Mouse (Mus musculus) MEL (cell line): ENCODE results near the gene Gpr62. TPM values are rescaled to one million over a fixed set of nuclear protein-coding genes. Genes with fewer than 3 reads are reported as not detected.

ENCODE experiments used
- DNase-seq: peaks from one replicate; pipeline ENCODE4 v3.0.0; 2011; ENCODE audit warnings: low read depth, low spot score
- H3K27ac ChIP-seq: 2 replicates; pipeline ENCODE4 v1.5.1; 2012; ENCODE audit warnings: low read depth, mild to moderate bottlenecking, control low read depth, low read length, moderate library complexity; ENCODE audit not compliant: control insufficient read depth
- H3K27me3 ChIP-seq, 2 experiments: fragments of 150-350 bp in 1 of 2; sonication (generic) in 1 of 2; 2 replicates each; pipeline ENCODE4 v1.6.1; 2012; ENCODE audit warnings: low read length in 2 of 2, mild to moderate bottlenecking in 2 of 2, improper control_type of control experiment in 1 of 2, moderate library complexity in 1 of 2; ENCODE audit not compliant: insufficient read depth in 2 of 2, control insufficient read depth in 1 of 2
- H3K36me3 ChIP-seq, 2 experiments: 2 replicates each; pipeline ENCODE4 v1.6.1; 2012 to 2014; ENCODE audit warnings: low read length in 2 of 2, improper control_type of control experiment in 1 of 2, inconsistent platforms in 1 of 2, mild to moderate bottlenecking in 1 of 2; ENCODE audit not compliant: insufficient read depth in 2 of 2, control insufficient read depth in 1 of 2
- H3K4me1 ChIP-seq, 2 experiments: fragments of 150-350 bp in 1 of 2; sonication (generic) in 1 of 2; 2 replicates each; pipeline ENCODE4 v1.6.1; 2012; ENCODE audit warnings: low read length in 2 of 2, improper control_type of control experiment in 1 of 2, mild to moderate bottlenecking in 1 of 2; ENCODE audit not compliant: insufficient read depth in 2 of 2, control insufficient read depth in 1 of 2
- H3K4me3 ChIP-seq, 2 experiments: fragments of 150-350 bp in 1 of 2; sonication (generic) in 1 of 2; 2 replicates each; pipeline ENCODE4 v1.5.1; 2012; ENCODE audit warnings: low read depth in 2 of 2, low read length in 2 of 2, mild to moderate bottlenecking in 2 of 2, moderate library complexity in 2 of 2, control low read depth in 1 of 2, improper control_type of control experiment in 1 of 2; ENCODE audit not compliant: control insufficient read depth in 1 of 2, insufficient read depth in 1 of 2
- H3K79me2 ChIP-seq: 2 replicates; pipeline ENCODE4 v1.6.1; 2012; ENCODE audit warnings: mild to moderate bottlenecking, low read length, moderate library complexity; ENCODE audit not compliant: control insufficient read depth, poor library complexity, insufficient read depth
- H3K9ac ChIP-seq: 2 replicates; pipeline ENCODE4 v1.6.1; 2012; ENCODE audit warnings: low read depth, mild to moderate bottlenecking, control low read depth, low read length, moderate library complexity; ENCODE audit not compliant: control insufficient read depth, poor library complexity, severe bottlenecking
- H3K9me3 ChIP-seq: fragments of 150-350 bp; sonication (generic); replicated peaks from 2 replicates; pipeline ENCODE4 v1.6.1; 2012; ENCODE audit warnings: mild to moderate bottlenecking, low read length, improper control_type of control experiment, moderate library complexity; ENCODE audit not compliant: insufficient read depth
- BHLHE40 ChIP-seq: IDR thresholded peaks from 2 replicates; pipeline ENCODE4 v1.6.1; 2012; ENCODE audit warnings: low read depth, mild to moderate bottlenecking, inconsistent platforms, low read length, improper control_type of control experiment, borderline replicate concordance
- CHD1 ChIP-seq: IDR thresholded peaks from 2 replicates; pipeline ENCODE4 v1.6.1; 2012; ENCODE audit warnings: low read depth, mild to moderate bottlenecking, inconsistent platforms, low read length, improper control_type of control experiment
- CHD2 ChIP-seq: IDR thresholded peaks from 2 replicates; pipeline ENCODE4 v1.6.1; 2011; ENCODE audit warnings: low read length, improper control_type of control experiment
- CTCF ChIP-seq, 3 experiments: IDR thresholded peaks in 2 of 3; conservative IDR thresholded peaks in 1 of 3; 2 replicates each; pipeline ENCODE4 v1.5.1; 2011 to 2012; ENCODE audit warnings: low read length in 3 of 3, low read depth in 2 of 3, mild to moderate bottlenecking in 2 of 3, improper control_type of control experiment in 1 of 3, inconsistent platforms in 1 of 3, mixed read lengths in 1 of 3, moderate library complexity in 1 of 3; ENCODE audit not compliant: control insufficient read depth in 1 of 3, insufficient read depth in 1 of 3, poor library complexity in 1 of 3, severe bottlenecking in 1 of 3
- E2F4 ChIP-seq: IDR thresholded peaks from 2 replicates; pipeline ENCODE4 v1.6.1; 2011; ENCODE audit warnings: low read depth, low read length, improper control_type of control experiment, borderline replicate concordance
- ELF1 ChIP-seq: IDR thresholded peaks from 2 replicates; pipeline ENCODE4 v1.6.1; 2014; ENCODE audit warnings: low read depth, mild to moderate bottlenecking, inconsistent platforms, low read length, improper control_type of control experiment, moderate library complexity
- ETS1 ChIP-seq: IDR thresholded peaks from 2 replicates; pipeline ENCODE4 v1.6.1; 2012; ENCODE audit warnings: low read depth, mild to moderate bottlenecking, inconsistent platforms, low read length, improper control_type of control experiment, moderate library complexity
- GATA1 ChIP-seq: IDR thresholded peaks from 2 replicates; pipeline ENCODE4 v1.6.1; 2011; ENCODE audit warnings: low read depth, low read length, improper control_type of control experiment
- HCFC1 ChIP-seq: IDR thresholded peaks from 2 replicates; pipeline ENCODE4 v1.6.1; 2012; ENCODE audit warnings: low read depth, mild to moderate bottlenecking, inconsistent platforms, low read length, improper control_type of control experiment, moderate library complexity
- KAT2A ChIP-seq: conservative IDR thresholded peaks from 2 replicates; pipeline ENCODE4 v1.6.1; 2012; ENCODE audit warnings: low read depth, low read length, improper control_type of control experiment, inconsistent platforms
- MAX ChIP-seq: IDR thresholded peaks from 2 replicates; pipeline ENCODE4 v1.6.1; 2011; ENCODE audit warnings: low read length, improper control_type of control experiment
- MAZ ChIP-seq: IDR thresholded peaks from 2 replicates; pipeline ENCODE4 v1.6.1; 2012; ENCODE audit warnings: low read depth, mild to moderate bottlenecking, inconsistent platforms, low read length, improper control_type of control experiment
- MXI1 ChIP-seq: IDR thresholded peaks from 2 replicates; pipeline ENCODE4 v1.6.1; 2011; ENCODE audit warnings: mild to moderate bottlenecking, low read depth, low read length, improper control_type of control experiment
- MYC ChIP-seq: IDR thresholded peaks from 2 replicates; pipeline ENCODE4 v1.6.1; 2011; ENCODE audit warnings: low read depth, mild to moderate bottlenecking, low read length, improper control_type of control experiment, moderate library complexity
- NELFE ChIP-seq: IDR thresholded peaks from 2 replicates; pipeline ENCODE4 v1.6.1; 2011; ENCODE audit warnings: low read depth, low read length, improper control_type of control experiment
- NRF1 ChIP-seq: IDR thresholded peaks from 2 replicates; pipeline ENCODE4 v1.6.1; 2014; ENCODE audit warnings: low read depth, mild to moderate bottlenecking, inconsistent platforms, low read length, improper control_type of control experiment, moderate library complexity; ENCODE audit not compliant: poor library complexity, insufficient read depth, severe bottlenecking
- POLR2A ChIP-seq, 2 experiments: IDR thresholded peaks; 2 replicates each; pipeline ENCODE4 v1.6.1; 2011 to 2012; ENCODE audit warnings: low read length in 2 of 2, mild to moderate bottlenecking in 2 of 2, control low read depth in 1 of 2, improper control_type of control experiment in 1 of 2, low read depth in 1 of 2, moderate library complexity in 1 of 2; ENCODE audit not compliant: control insufficient read depth in 1 of 2, insufficient read depth in 1 of 2, poor library complexity in 1 of 2
- POLR2AphosphoS2 ChIP-seq: IDR thresholded peaks from 2 replicates; pipeline ENCODE4 v1.6.1; 2011; ENCODE audit warnings: low read length, improper control_type of control experiment
- POLR2AphosphoS5 ChIP-seq: IDR thresholded peaks from 2 replicates; pipeline ENCODE4 v1.6.1; 2012; ENCODE audit warnings: low read depth, borderline replicate concordance, mild to moderate bottlenecking, inconsistent platforms, low read length, moderate library complexity, mixed read lengths
- RAD21 ChIP-seq: IDR thresholded peaks from 2 replicates; pipeline ENCODE4 v1.6.1; 2011; ENCODE audit warnings: mild to moderate bottlenecking, low read depth, low read length, improper control_type of control experiment
- RCOR1 ChIP-seq: IDR thresholded peaks from 2 replicates; pipeline ENCODE4 v1.6.1; 2012; ENCODE audit warnings: low read depth, mild to moderate bottlenecking, inconsistent platforms, low read length, improper control_type of control experiment
- SIN3A ChIP-seq: IDR thresholded peaks from 2 replicates; pipeline ENCODE4 v1.6.1; 2012; ENCODE audit warnings: low read length, improper control_type of control experiment, inconsistent platforms
- SMC3 ChIP-seq: IDR thresholded peaks from 2 replicates; pipeline ENCODE4 v1.6.1; 2011; ENCODE audit warnings: low read depth, low read length, improper control_type of control experiment
- TBP ChIP-seq: IDR thresholded peaks from 2 replicates; pipeline ENCODE4 v1.8.0; 2011; ENCODE audit warnings: low read depth, low read length, improper control_type of control experiment
- TCF12 ChIP-seq: IDR thresholded peaks from 2 replicates; pipeline ENCODE4 v1.6.1; 2014; ENCODE audit warnings: low read depth, mild to moderate bottlenecking, inconsistent platforms, low read length, improper control_type of control experiment, moderate library complexity
- UBTF ChIP-seq: IDR thresholded peaks from 2 replicates; pipeline ENCODE4 v1.6.1; 2012; ENCODE audit warnings: low read depth, mild to moderate bottlenecking, inconsistent platforms, low read length, improper control_type of control experiment, moderate library complexity, borderline replicate concordance; ENCODE audit not compliant: insufficient read depth
- USF1 ChIP-seq: IDR thresholded peaks from 2 replicates; pipeline ENCODE4 v1.6.1; 2014; ENCODE audit warnings: low read depth, mild to moderate bottlenecking, inconsistent platforms, low read length, improper control_type of control experiment, moderate library complexity
- ZC3H11A ChIP-seq: IDR thresholded peaks from 2 replicates; pipeline ENCODE4 v1.6.1; 2012; ENCODE audit warnings: low read depth, mild to moderate bottlenecking, inconsistent platforms, low read length, improper control_type of control experiment
- ZKSCAN1 ChIP-seq: IDR thresholded peaks from 2 replicates; pipeline ENCODE4 v1.6.1; 2012; ENCODE audit warnings: low read depth, mild to moderate bottlenecking, inconsistent platforms, low read length, improper control_type of control experiment, moderate library complexity
- ZMIZ1 ChIP-seq: IDR thresholded peaks from 2 replicates; pipeline ENCODE4 v1.6.1; 2012; ENCODE audit warnings: low read depth, mild to moderate bottlenecking, inconsistent platforms, low read length, improper control_type of control experiment, moderate library complexity
- polyA plus RNA-seq, 2 experiments: library from polyadenylated mRNA; stranded (reverse) in 1 of 2; unstranded in 1 of 2; fragments of >175 nt in 1 of 2; fragments of >200 nt in 1 of 2; gene quantifications; 2 replicates each; pipeline versions ENCODE4 v1.2.1 to v1.2.4; 2012; ENCODE audit warnings: low replicate concordance in 2 of 2, low read depth in 1 of 2; ENCODE audit not compliant: insufficient read length in 2 of 2, insufficient read depth in 1 of 2, missing spikeins in 1 of 2
- total RNA-seq: library from RNA; depleted of rRNA; stranded (reverse); fragments of 300-350 nt; gene quantifications from 2 replicates; pipeline ENCODE4 v1.2.3, GENCODE M21; 2012

Gene Gpr62
- total and polyA plus RNA-seq, 3 experiments, result 0.10 TPM; not detected in 2

GRCm38 (mm10) chr9:106477649-106478048, 11.9 kb upstream of the Gpr62 start (continued):
- TF ChIP-seq CHD1 (no peak), POLR2AphosphoS2 (0 out of 2 replicates have a peak, but pooled peaks have one; percentile 7), TBP (peak; percentile 30; the same call in 1 of the 2 replicates), USF1 (no peak), POLR2A (IDR thresholded peaks at IDR 0.05; ENCODE audit: control insufficient read depth in 1 of 2, insufficient read depth in 1 of 2, low read depth in 1 of 2, low read length in 2 of 2, poor library complexity in 1 of 2) (peak; percentile 0 to 48; a peak in 1 of 4 replicates), BHLHE40 (no peak), KAT2A (no peak), ETS1 (peak; percentile 31; the same call in 1 of the 2 replicates)

GRCm38 (mm10) chr9:106476924-106477484, 11.3 kb upstream of the Gpr62 start, which contains the start of gene Parp3:
Gene Parp3 (minus strand): TSS chr9:106476949.
- DNase-seq, result peak; percentile 100
- Histone ChIP-seq H3K36me3 (peaks cover 0 to 3% of the 10 kb centered on the region in 2 experiments; a peak in 3 of 4 replicates), H3K27ac (peak within 1 kb of the TSS; percentile 68)
- peak; percentile 49; the same call in 1 of the 2 replicates for TF ChIP-seq ZC3H11A
- no peak; the same call in 1 of the 2 replicates for TF ChIP-seq KAT2A
- TF ChIP-seq ETS1, result no peak
- no peak for TF ChIP-seq ZMIZ1
- peak; percentile 80 for TF ChIP-seq NELFE
- peak; percentile 83; the same call in 1 of the 2 replicates for TF ChIP-seq MAZ
- TF ChIP-seq MAX, result peak; percentile 96
- peak; percentile 83 for TF ChIP-seq RCOR1
- no peak for TF ChIP-seq GATA1
- peak; percentile 99 for TF ChIP-seq MXI1
- TF ChIP-seq TBP, result 0 out of 2 replicates have a peak, but pooled peaks have one; percentile 42
- peak; percentile 96 for TF ChIP-seq RAD21
- peak; percentile 85 for TF ChIP-seq HCFC1
- peak; percentile 96 for TF ChIP-seq ELF1
- no peak for TF ChIP-seq TCF12
- TF ChIP-seq E2F4, result no peak
- peak; percentile 93 for TF ChIP-seq NRF1
- TF ChIP-seq CTCF (IDR thresholded peaks at IDR 0.05 in 2 of 3, conservative IDR thresholded peaks at IDR 0.05 in 1 of 3; ENCODE audit: control insufficient read depth in 1 of 3, insufficient read depth in 1 of 3, low read depth in 2 of 3, low read length in 3 of 3, poor library complexity in 1 of 3, severe bottlenecking in 1 of 3), result peak; percentile 84 to 98 (median 95)
- peak; percentile 65 to 89 for TF ChIP-seq POLR2A (IDR thresholded peaks at IDR 0.05; ENCODE audit: control insufficient read depth in 1 of 2, insufficient read depth in 1 of 2, low read depth in 1 of 2, low read length in 2 of 2, poor library complexity in 1 of 2)
- peak; percentile 48; the same call in 1 of the 2 replicates for TF ChIP-seq CHD2
- TF ChIP-seq MYC, result peak; percentile 89
- peak; percentile 88 for TF ChIP-seq SIN3A
- TF ChIP-seq SMC3, result peak; percentile 77
- no peak for TF ChIP-seq ZKSCAN1
- TF ChIP-seq POLR2AphosphoS5, result no peak
- no peak for TF ChIP-seq CHD1
- TF ChIP-seq USF1, result peak; percentile 62
- TF ChIP-seq UBTF, result no peak
- TF ChIP-seq, all 39 proteins: peak for 18
- Histone ChIP-seq H3K4me3 (peak within 1 kb of the TSS; percentile 78 to 97), H3K79me2 (peaks cover 27% of the 10 kb centered on the region), H3K9me3 (no peaks in the 10 kb centered on the region), H3K27me3 (no peaks in the 10 kb centered on the region), H3K4me1 (peaks cover 0 to 11% of the 10 kb centered on the region in 2 experiments; a peak in 3 of 4 replicates), H3K9ac (peak within 1 kb of the TSS; percentile 81)
